Mouse (Mus musculus) kidney, postnatal 0 days (tissue): ENCODE data around the gene Txlna. TPM values are rescaled to one million over a fixed set of nuclear protein-coding genes. Genes with fewer than 3 reads are reported as not detected.
A peak's percentile ranks its signal among the peaks of the same experiment; 100 is the strongest.

Source experiments
- ATAC-seq: fragments of 200-750 bp; cut with Nextera tagmentation; replicated peaks from 2 replicates; pipeline ENCODE4 v1.8.0; 2017; ENCODE audit warnings: low read depth, moderate number of reproducible peaks, moderate TSS enrichment, moderate library complexity; ENCODE audit not compliant: low FRiP score
- DNase-seq: peaks from one replicate; pipeline ENCODE4 v3.0.0-alpha.2; 2016; ENCODE audit warnings: low spot score
- H3K27ac ChIP-seq: fragments of 300-500 bp; sonication (generic); 2 replicates; pipeline ENCODE4 v1.5.1; 2014; ENCODE audit warnings: mild to moderate bottlenecking
- H3K27me3 ChIP-seq: fragments of 300-500 bp; sonication (generic); 2 replicates; pipeline ENCODE4 v1.6.1; 2014; ENCODE audit warnings: low read length, mixed read lengths; ENCODE audit not compliant: insufficient read depth
- H3K36me3 ChIP-seq: fragments of 300-500 bp; sonication (generic); 2 replicates; pipeline ENCODE4 v1.6.1; 2014; ENCODE audit warnings: low read length, mixed read lengths; ENCODE audit not compliant: insufficient read depth
- H3K4me1 ChIP-seq: fragments of 300-500 bp; sonication (generic); replicated peaks from 2 replicates; pipeline ENCODE4 v1.6.1; 2014; ENCODE audit warnings: antibody characterized with exemption, low read length, mixed read lengths; ENCODE audit not compliant: insufficient read depth
- H3K4me2 ChIP-seq: fragments of 300-500 bp; sonication (generic); 2 replicates; pipeline ENCODE4 v1.6.1; 2014; ENCODE audit warnings: mild to moderate bottlenecking, low read length, moderate library complexity, mixed read lengths
- H3K4me3 ChIP-seq: fragments of 300-500 bp; sonication (generic); replicated peaks from 2 replicates; pipeline ENCODE4 v1.5.1; 2014; ENCODE audit warnings: low read depth, low read length
- H3K9ac ChIP-seq: fragments of 300-500 bp; sonication (generic); 2 replicates; pipeline ENCODE4 v1.6.1; 2014; ENCODE audit warnings: low read depth, low read length
- H3K9me3 ChIP-seq: fragments of 300-500 bp; sonication (generic); replicated peaks from 2 replicates; pipeline ENCODE4 v1.6.1; 2016; ENCODE audit warnings: low read length, inconsistent platforms, mixed read lengths
- CTCF ChIP-seq: IDR thresholded peaks from 2 replicates; pipeline ENCODE4 v1.5.1; 2016; ENCODE audit warnings: antibody characterized with exemption, low read depth, mild to moderate bottlenecking, moderate library complexity
- WGBS: fragments of 180-500 bp; shearing (Covaris S2); extraction: QIAGEN DNeasy Blood & Tissue Kit; methylation state at CpG from one replicate; pipeline ENCODE4 v1.1.7; 2014; 5-methylcytosine and 5-hydroxymethylcytosine counted together
- microRNA-seq: library from miRNA; unstranded; fragments of <30 nt; microRNA quantifications from one replicate; pipeline ENCODE4, GENCODE M21; 2016
- polyA plus RNA-seq: library from polyadenylated mRNA; unstranded; fragments of >200 nt; fragmentation: Nextera tagmentation; extraction: Ambion mirVana; gene quantifications from 2 replicates; pipeline ENCODE4 v1.2.1, GENCODE M21; 2015

Txlna gene
- polyA plus RNA-seq, 1 experiment from 2014 or later = 42.9 TPM

DNA sequence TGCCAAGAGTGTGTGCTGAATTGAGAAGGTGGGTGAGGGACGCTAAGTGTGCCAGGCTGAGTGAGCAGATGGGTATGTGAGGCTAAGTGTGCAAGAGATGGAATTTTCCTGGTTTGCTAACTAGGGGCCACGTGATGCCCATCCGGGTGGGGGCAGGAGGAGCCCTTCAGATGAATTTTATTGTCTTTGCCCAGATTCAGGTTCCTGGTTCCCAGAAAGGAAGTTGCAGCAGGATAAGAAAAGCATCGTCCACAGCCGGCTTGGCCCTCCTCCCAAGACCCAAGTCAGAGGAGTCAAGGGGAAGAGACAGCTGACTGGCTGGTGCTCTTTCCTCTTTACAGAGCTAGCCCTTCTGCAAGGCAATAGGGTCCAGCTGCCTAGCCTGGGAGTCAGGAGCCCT, 62.4 kb downstream of the Txlna start, which contains the start of gene Fam167b:
TSS of gene Fam167b (minus strand) at position 84 of the 400 bp plus-strand sequence.
- Histone ChIP-seq H3K27me3 (no peaks in the 10 kb centered on the region), H3K4me3 (peak within 1 kb of the TSS; percentile 21), H3K9ac (0 out of 2 replicates have a peak within 1 kb of the TSS, but pooled peaks have one; percentile 35), H3K27ac (peak within 1 kb of the TSS; percentile 64), H3K4me1 (0 out of 2 replicates have a peak, but pooled peaks cover 4% of the 10 kb centered on the region), H3K36me3 (no peaks in the 10 kb centered on the region), H3K4me2 (peak within 1 kb of the TSS; percentile 45), H3K9me3 (no peaks in the 10 kb centered on the region)
- no peak for ATAC-seq
- WGBS = 69% methylated on average over 5 of the region's 5 CpGs
- peak; percentile 49 for DNase-seq
- no peak for TF ChIP-seq CTCF

DNA sequence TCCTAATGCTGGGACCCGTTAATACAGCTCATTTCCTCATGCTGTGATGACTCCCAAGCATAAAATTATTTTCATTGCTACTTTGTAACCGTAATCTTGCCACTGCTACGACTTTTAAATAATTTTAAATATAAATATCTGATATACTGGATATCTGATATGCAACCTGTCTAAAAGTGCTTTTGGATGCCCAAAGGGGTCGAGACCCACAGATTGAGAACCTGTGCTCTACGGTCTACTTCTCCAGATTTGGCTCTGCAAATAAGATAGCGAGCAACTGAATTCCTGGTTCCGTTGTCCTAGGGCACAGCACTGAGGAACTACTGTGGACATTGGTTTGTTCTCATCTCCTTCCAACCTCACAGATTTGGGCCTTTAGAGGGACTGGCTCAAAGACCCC, 63.2 kb downstream of the Txlna start:
- H3K36me3 ChIP-seq = no peaks in the 10 kb centered on the region
- H3K4me3 ChIP-seq = peak overlapping the region; percentile 21
- TF ChIP-seq CTCF = no peak
- H3K27ac ChIP-seq = peak overlapping the region; percentile 64
- no peaks in the 10 kb centered on the region for H3K27me3 ChIP-seq
- WGBS = 68% methylated on average over 7 of the region's 7 CpGs
- peak overlapping the region; percentile 45 for H3K4me2 ChIP-seq
- ATAC-seq (no peak), DNase-seq (no peak)
- no peaks in the 10 kb centered on the region for H3K9me3 ChIP-seq
- H3K4me1 ChIP-seq = 0 out of 2 replicates have a peak, but pooled peaks cover 4% of the 10 kb centered on the region
- 0 out of 2 replicates have a peak overlapping the region, but pooled peaks have one; percentile 35 for H3K9ac ChIP-seq

DNA sequence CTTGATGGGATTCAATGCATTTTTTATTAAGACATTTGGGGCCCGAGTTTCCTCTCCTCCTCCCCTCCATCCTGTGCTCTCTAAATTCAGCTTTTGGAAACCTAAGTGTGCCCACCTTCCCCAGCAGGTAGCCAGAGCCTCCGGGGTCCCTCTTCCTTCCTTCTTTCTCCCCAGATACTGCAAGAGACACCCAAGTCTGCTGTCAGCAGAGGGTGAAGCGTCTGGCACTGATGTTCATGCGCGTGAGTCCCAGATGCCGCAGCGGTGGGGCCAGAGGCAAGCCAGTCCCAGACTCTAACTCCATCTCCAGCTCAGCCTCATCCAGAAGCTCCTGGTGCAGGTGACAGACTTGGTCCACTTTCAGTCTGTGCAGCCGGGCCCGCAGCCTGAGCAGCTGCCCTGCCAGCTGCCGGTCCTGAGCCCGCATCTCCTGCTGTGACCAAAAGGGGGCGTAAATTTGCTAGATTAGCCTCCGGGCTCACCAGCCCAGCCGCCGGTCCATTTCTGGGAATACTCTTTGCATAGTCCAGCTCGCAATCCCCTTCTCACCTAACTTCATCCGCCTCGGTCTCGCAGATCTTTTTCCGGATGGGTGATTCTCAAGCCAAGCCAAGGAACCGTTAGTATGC, 63.9 kb downstream of the Txlna start:
- DNase-seq (peak; percentile 87), ATAC-seq (peak; percentile 47)
- Histone ChIP-seq H3K9me3 (no peaks in the 10 kb centered on the region), H3K4me1 (0 out of 2 replicates have a peak, but pooled peaks cover 4% of the 10 kb centered on the region), H3K4me3 (peak overlapping the region; percentile 21), H3K27ac (0 out of 2 replicates have a peak overlapping the region, but pooled peaks have one; percentile 64), H3K9ac (peak overlapping the region; percentile 35; the same call in 1 of the 2 replicates), H3K36me3 (no peaks in the 10 kb centered on the region), H3K27me3 (no peaks in the 10 kb centered on the region), H3K4me2 (peak overlapping the region; percentile 45)
- 31% methylated on average over 21 of the region's 21 CpGs for WGBS
- TF ChIP-seq CTCF = peak; percentile 71

Small RNA genes lying within 50 kb of the gene (microRNA-seq; reads per million reads assigned to microRNA genes)
- gene Mir7016 = 1.4 reads per million

Other genes starting within 250 kb of the Txlna start
- gene Zbtb8b, start 200.2 kb downstream of the Txlna start, polyA plus RNA-seq = 3.7 and 3.8 TPM in 2 replicates
- 25.6 and 27.8 TPM in 2 replicates for gene Bsdc1, start 179.5 kb downstream of the Txlna start, polyA plus RNA-seq
- gene Tssk3, start 150.0 kb downstream of the Txlna start, polyA plus RNA-seq = 0.10 TPM in 1 of 2 replicates, not detected in the other
- 0.37 and 0.78 TPM in 2 replicates for gene Fam229a, start 149.9 kb downstream of the Txlna start, polyA plus RNA-seq
- gene Marcksl1, start 127.5 kb downstream of the Txlna start, polyA plus RNA-seq = 613 and 625 TPM in 2 replicates
- gene Hdac1, start 98.4 kb downstream of the Txlna start, polyA plus RNA-seq = 170 and 196 TPM in 2 replicates
- 8.8 and 9.1 TPM in 2 replicates for gene Lck, start 67.4 kb downstream of the Txlna start, polyA plus RNA-seq
- gene Fam167b, start 62.5 kb downstream of the Txlna start, polyA plus RNA-seq = 39.9 and 40.3 TPM in 2 replicates
- gene Eif3i, start 40.4 kb downstream of the Txlna start, polyA plus RNA-seq = 284 and 298 TPM in 2 replicates
- gene Tmem234, start 40.4 kb downstream of the Txlna start, polyA plus RNA-seq = 188 and 197 TPM in 2 replicates
- 1.9 and 2.3 TPM in 2 replicates for gene Dcdc2b, start 26.8 kb downstream of the Txlna start, polyA plus RNA-seq
- gene Iqcc, start 22.0 kb downstream of the Txlna start, polyA plus RNA-seq = 30.2 and 31.6 TPM in 2 replicates
- 64.8 and 69.5 TPM in 2 replicates for gene Ccdc28b, start 17.1 kb downstream of the Txlna start, polyA plus RNA-seq
- gene Kpna6, start 31.7 kb upstream of the Txlna start, polyA plus RNA-seq = 11.7 and 12.7 TPM in 2 replicates
- 12.4 and 12.9 TPM in 2 replicates for gene Tmem39b, start 55.8 kb upstream of the Txlna start, polyA plus RNA-seq
- gene Khdrbs1, start 101.2 kb upstream of the Txlna start, polyA plus RNA-seq = 86.4 and 90.6 TPM in 2 replicates
- 383 and 402 TPM in 2 replicates for gene Ptp4a2, start 170.2 kb upstream of the Txlna start, polyA plus RNA-seq